Mouse (Mus musculus) cortical plate, adult 2 months (tissue): ENCODE results near the gene Cd37.

Experiments used
- CTCF ChIP-seq: fragments of 200-500 bp; IDR thresholded peaks from 2 replicates; pipeline ENCODE4 v1.5.1; 2011; ENCODE audit warnings: mild to moderate bottlenecking, control low read depth, low read length; ENCODE audit not compliant: insufficient read depth; ENCODE audit errors: extremely low read depth
- POLR2A ChIP-seq: fragments of 200-500 bp; IDR thresholded peaks from 2 replicates; pipeline ENCODE4 v1.6.1; 2011; ENCODE audit warnings: mild to moderate bottlenecking, low read length, control low read depth; ENCODE audit not compliant: insufficient read depth; ENCODE audit errors: extremely low read depth

DNA sequence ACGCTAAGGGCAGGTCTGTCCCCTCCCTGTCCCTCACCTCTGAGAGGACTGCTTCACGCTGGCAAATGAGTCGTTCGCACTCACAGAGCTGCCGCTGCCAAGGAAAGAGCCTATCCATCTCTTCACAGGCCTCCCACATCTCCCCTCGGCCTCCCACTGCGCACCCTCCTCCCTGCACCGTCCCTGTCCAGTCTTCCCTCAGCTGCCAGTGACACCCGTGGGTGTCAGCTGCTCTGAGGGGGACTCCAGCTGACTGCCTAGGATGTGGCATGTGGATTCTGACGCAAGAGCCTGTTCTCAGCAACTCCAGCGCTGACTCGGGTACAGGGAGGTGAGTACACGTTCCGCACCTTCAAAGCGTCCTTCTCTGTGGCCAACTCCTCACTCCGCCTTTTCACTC is 49.3 kb downstream of the Cd37 start:
- TF ChIP-seq POLR2A (0 out of 2 replicates have a peak, but pooled peaks have one; percentile 5), CTCF (no peak)
